Mouse (Mus musculus) olfactory bulb, adult 2 months (tissue): ENCODE measurements around the gene Cbx4. TPM values are rescaled to one million over a fixed set of nuclear protein-coding genes. Genes with fewer than 3 reads are reported as not detected.
A peak's percentile ranks its signal among the peaks of the same experiment; 100 is the strongest.

ENCODE experiments used
- H3K27ac ChIP-seq: fragments of 200-500 bp; 2 replicates; pipeline ENCODE4 v1.5.1; 2012; ENCODE audit warnings: low read depth, low read length; ENCODE audit not compliant: insufficient read depth
- H3K4me1 ChIP-seq: fragments of 200-500 bp; 2 replicates; pipeline ENCODE4 v1.6.1; 2012; ENCODE audit warnings: low read length; ENCODE audit not compliant: control insufficient read depth, insufficient read depth
- H3K4me3 ChIP-seq: fragments of 200-500 bp; 2 replicates; pipeline ENCODE4 v1.5.1; 2012; ENCODE audit warnings: mild to moderate bottlenecking, low read depth, low read length, moderate library complexity; ENCODE audit not compliant: insufficient read depth
- CTCF ChIP-seq: fragments of 200-500 bp; IDR thresholded peaks from 2 replicates; pipeline ENCODE4 v1.5.1; 2012; ENCODE audit warnings: low read depth, mild to moderate bottlenecking, low read length, moderate library complexity; ENCODE audit not compliant: insufficient read depth
- POLR2A ChIP-seq: fragments of 200-500 bp; IDR thresholded peaks from 2 replicates; pipeline ENCODE4 v1.6.1; 2012; ENCODE audit warnings: mild to moderate bottlenecking, low read depth, low read length, moderate library complexity; ENCODE audit not compliant: insufficient read depth
- WGBS: fragments of 180-500 bp; shearing (Covaris S2); methylation state at CpG from one replicate; pipeline ENCODE4 v1.1.7; 2018; 5-methylcytosine and 5-hydroxymethylcytosine counted together
- polyA plus RNA-seq: library from polyadenylated mRNA; stranded (reverse); fragments of >200 nt; gene quantifications from 2 replicates; pipeline ENCODE4 v1.2.4, GENCODE M21; 2012; ENCODE audit warnings: low replicate concordance; ENCODE audit not compliant: missing spikeins, insufficient read depth, insufficient read length

The Cbx4 gene
- polyA plus RNA-seq, 1 experiment, result not detected

DNA sequence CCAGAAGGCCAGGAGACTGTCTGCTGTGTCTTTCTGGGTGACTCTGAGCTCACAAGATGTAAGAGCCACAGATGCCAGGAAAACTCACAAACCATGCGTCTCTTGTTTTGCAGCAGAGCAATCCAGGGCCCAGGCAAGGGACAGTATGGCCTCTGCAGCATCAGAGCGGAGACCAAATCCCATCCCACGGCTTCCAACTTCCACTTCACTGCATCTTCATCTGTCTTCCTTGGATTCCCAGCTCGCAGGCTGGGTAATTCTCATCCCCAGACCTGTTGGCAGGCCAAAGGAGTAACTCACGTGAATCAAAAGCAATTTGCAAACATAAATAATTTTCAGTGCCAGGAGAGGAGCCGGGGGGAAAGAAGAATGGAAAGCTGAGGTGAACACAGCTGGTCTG lies 13.0 kb downstream of the Cbx4 start:
- Histone ChIP-seq H3K27ac (no peak overlapping the region), H3K4me3 (no peak overlapping the region), H3K4me1 (peaks cover under 1% of the 10 kb centered on the region; the same call in 1 of the 2 replicates)
- TF ChIP-seq CTCF, result no peak
- TF ChIP-seq POLR2A, result no peak
- 74% methylated on average over 6 of the region's 6 CpGs for WGBS

DNA sequence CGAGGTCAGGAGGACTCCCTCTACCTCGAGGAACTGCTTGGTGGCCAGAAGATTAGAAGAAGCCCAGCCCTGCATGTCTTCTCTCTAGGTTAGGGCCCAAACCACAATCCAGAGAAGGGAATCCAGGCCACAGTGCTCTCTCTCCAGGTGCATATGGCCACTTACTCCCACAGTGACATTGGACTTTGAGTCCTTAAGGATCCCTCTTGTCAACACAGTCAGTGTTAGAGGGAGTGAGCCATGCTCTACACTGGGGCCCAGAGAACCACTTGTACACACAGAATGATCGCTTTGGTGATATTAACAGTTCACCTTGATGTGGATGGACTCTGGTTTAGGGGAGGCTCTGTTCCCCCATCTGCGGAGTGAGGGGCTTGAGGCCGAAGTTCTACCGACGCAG lies 13.8 kb downstream of the Cbx4 start:
- TF ChIP-seq POLR2A (no peak), CTCF (no peak)
- H3K27ac ChIP-seq, result no peak overlapping the region
- no peak overlapping the region for H3K4me3 ChIP-seq
- WGBS, result 85% methylated on average over 7 of the region's 7 CpGs
- no peaks in the 10 kb centered on the region for H3K4me1 ChIP-seq

GRCm38 (mm10) chr11:119066841-119067240 lies 19.2 kb downstream of the Cbx4 start:
- no peak overlapping the region for H3K27ac ChIP-seq
- TF ChIP-seq CTCF, result no peak
- no peak for TF ChIP-seq POLR2A
- H3K4me1 ChIP-seq, result no peaks in the 10 kb centered on the region
- H3K4me3 ChIP-seq, result no peak overlapping the region
- WGBS, result 87% methylated on average over 8 of the region's 8 CpGs

DNA sequence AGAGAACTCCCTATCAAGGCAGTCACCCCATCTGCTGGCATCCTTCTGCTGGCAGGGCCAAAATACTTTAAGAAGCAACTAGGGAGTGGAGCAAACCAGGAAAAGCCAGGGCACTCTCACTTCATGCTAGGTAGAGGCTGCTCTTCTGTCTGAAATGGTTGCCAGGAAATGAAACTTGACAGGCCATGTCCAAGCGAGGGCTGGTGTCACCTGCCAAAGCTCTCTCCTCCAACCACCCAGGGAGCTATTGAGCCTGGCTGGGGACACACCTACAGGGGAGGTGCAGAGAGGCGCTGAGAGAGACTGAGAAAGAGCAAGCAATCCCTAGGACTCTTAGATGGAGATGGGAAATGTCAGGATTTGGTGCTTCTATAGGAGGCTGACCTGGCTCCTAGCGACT lies 26.8 kb downstream of the Cbx4 start:
- Histone ChIP-seq H3K4me1 (peaks cover 41% of the 10 kb centered on the region), H3K4me3 (no peak overlapping the region), H3K27ac (no peak overlapping the region)
- TF ChIP-seq CTCF, result no peak
- no peak for TF ChIP-seq POLR2A
- 85% methylated on average over 3 of the region's 3 CpGs for WGBS

GRCm38 (mm10) chr11:119058041-119058995 lies 27.7 kb downstream of the Cbx4 start:
- peaks cover 46% of the 10 kb centered on the region for H3K4me1 ChIP-seq
- TF ChIP-seq POLR2A (no peak), CTCF (peak; percentile 15; the same call in 1 of the 2 replicates)
- H3K27ac ChIP-seq, result no peak overlapping the region
- H3K4me3 ChIP-seq, result peak overlapping the region; percentile 15
- whole genome bisulfite sequencing, result 10% methylated on average over 58 of the region's 58 CpGs

DNA sequence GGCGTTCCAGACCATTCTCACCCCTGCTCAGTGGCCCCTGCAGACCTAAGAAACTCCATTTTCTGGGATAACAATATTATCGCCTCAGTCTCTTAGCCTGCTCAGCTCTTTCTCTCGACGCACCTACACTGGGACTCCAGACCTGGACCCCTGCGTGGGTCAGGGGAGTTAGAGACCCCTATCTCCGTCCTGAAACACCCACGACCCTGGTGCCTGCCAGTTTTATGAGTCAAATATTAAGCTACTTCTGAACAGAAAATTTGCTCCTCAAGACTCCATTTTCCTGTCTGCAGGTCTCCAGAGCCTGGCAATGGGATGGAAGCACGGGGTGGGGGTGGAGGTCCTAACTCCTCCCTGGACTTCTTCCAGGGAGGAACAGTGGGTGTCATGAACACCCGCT lies 28.7 kb downstream of the Cbx4 start:
- H3K27ac ChIP-seq, result peak overlapping the region; percentile 94
- 20% methylated on average over 9 of the region's 9 CpGs for whole genome bisulfite sequencing

GRCm38 (mm10) chr11:119056301-119057211 lies 29.5 kb downstream of the Cbx4 start:
- TF ChIP-seq CTCF (no peak), POLR2A (peak; percentile 53; the same call in 1 of the 2 replicates)
- Histone ChIP-seq H3K27ac (peak overlapping the region; percentile 94), H3K4me3 (peak overlapping the region; percentile 67), H3K4me1 (peaks cover 55% of the 10 kb centered on the region)
- WGBS, result 1% methylated on average over 65 of the region's 65 CpGs

More for the DNA sequence above, 28.7 kb downstream of the Cbx4 start:
- peak overlapping the region; percentile 67 for H3K4me3 ChIP-seq
- TF ChIP-seq POLR2A (no peak), CTCF (no peak)
- H3K4me1 ChIP-seq, result peaks cover 55% of the 10 kb centered on the region

- H3K4me3 ChIP-seq, result peak overlapping the region; percentile 47
- WGBS, result 2% methylated on average over 32 of the region's 32 CpGs
- peaks cover 55% of the 10 kb centered on the region for H3K4me1 ChIP-seq
- H3K27ac ChIP-seq, result no peak overlapping the region
- TF ChIP-seq CTCF, result no peak
- no peak for TF ChIP-seq POLR2A
Measured at GRCm38 (mm10) chr11:119055571-119056131, 30.4 kb downstream of the Cbx4 start.
